Comparison of ENCODE assay signal across 13 mouse cellular contexts in genomic region chr1:39680546-39680945, GRCm38 (mm10). TPM values are rescaled to one million over a fixed set of nuclear protein-coding genes. Genes with fewer than 3 reads are reported as not detected.
DNase-seq lines count a peak whose midpoint lies in the region; ATAC-seq and TF ChIP-seq lines count a peak whose summit lies in the region.
"Had no signal": no experiment of that assay in that cellular context is flagged by ENCODE, and none has a peak within 500 bp of the region (broad histone marks: within the 10 kb centered on the region; RNA-seq: fewer than 3 reads in every experiment).

No protein-coding gene starts in this region.

- no peak overlapping the region for H3K4me3 ChIP-seq in kidney, adult 2 months (ENCODE audit: insufficient read depth, low read depth, low read length)
- no peak overlapping the region for H3K4me3 ChIP-seq in kidney, embryonic 15.5 days (replicated peaks)
- H3K4me3 ChIP-seq: embryonic facial prominence, embryonic 15.5 days; hindbrain, embryonic 15.5 days had no signal

- H3K4me2 ChIP-seq in kidney, embryonic 15.5 days, result no peak overlapping the region
- H3K4me2 ChIP-seq: embryonic facial prominence, embryonic 15.5 days; heart, embryonic 11.5 days; hindbrain, embryonic 15.5 days had no signal

- no peaks in the 10 kb centered on the region for H3K9me3 ChIP-seq in kidney, embryonic 15.5 days (replicated peaks)
- H3K9me3 ChIP-seq: embryonic facial prominence, embryonic 15.5 days; hindbrain, embryonic 15.5 days had no signal

- ATAC-seq in kidney, embryonic 15.5 days (replicated peaks; ENCODE audit: low FRiP score), result no peak

- no peak overlapping the region for H3K9ac ChIP-seq in kidney, embryonic 15.5 days
- H3K9ac ChIP-seq: embryonic facial prominence, embryonic 15.5 days; hindbrain, embryonic 15.5 days had no signal

- H3K36me3 ChIP-seq in kidney, adult 2 months (ENCODE audit: control insufficient read depth, insufficient read depth, low read length), result no peaks in the 10 kb centered on the region
- no peaks in the 10 kb centered on the region for H3K36me3 ChIP-seq in kidney, embryonic 15.5 days
- H3K36me3 ChIP-seq in splenic B cell, adult 2 months (ENCODE audit: control insufficient read depth, insufficient read depth, low read length, poor library complexity, severe bottlenecking), result no peaks in the 10 kb centered on the region
- H3K36me3 ChIP-seq: embryonic facial prominence, embryonic 15.5 days; hindbrain, embryonic 15.5 days had no signal

- WGBS in kidney, adult 2 months, result 80% methylated on average over 6 of the region's 6 CpGs
- 76% methylated on average over 6 of the region's 6 CpGs for WGBS in kidney, embryonic 15.5 days

- no peaks in the 10 kb centered on the region for H3K4me1 ChIP-seq in kidney, adult 2 months (ENCODE audit: control insufficient read depth, insufficient read depth, low read length)
- no peaks in the 10 kb centered on the region for H3K4me1 ChIP-seq in kidney, embryonic 15.5 days
- H3K4me1 ChIP-seq: embryonic facial prominence, embryonic 15.5 days; hindbrain, embryonic 15.5 days had no signal

- no peak overlapping the region for H3K27ac ChIP-seq in kidney, adult 2 months (ENCODE audit: insufficient read depth, low read depth, low read length)
- H3K27ac ChIP-seq in kidney, embryonic 15.5 days, result no peak overlapping the region
- H3K27ac ChIP-seq: embryonic facial prominence, embryonic 15.5 days; hindbrain, embryonic 15.5 days; macrophage had no signal

- H3K27me3 ChIP-seq in kidney, adult 2 months (replicated peaks; ENCODE audit: control insufficient read depth, insufficient read depth, low read length), result no peaks in the 10 kb centered on the region
- H3K27me3 ChIP-seq in kidney, embryonic 15.5 days, result no peaks in the 10 kb centered on the region
- H3K27me3 ChIP-seq in splenic B cell, adult 2 months (ENCODE audit: control insufficient read depth, insufficient read depth, low read length, poor library complexity, severe bottlenecking), result no peaks in the 10 kb centered on the region
- H3K27me3 ChIP-seq: embryonic facial prominence, embryonic 15.5 days; hindbrain, embryonic 15.5 days had no signal

- peak; percentile 59 for TF ChIP-seq CTCF in kidney, adult 2 months (conservative IDR thresholded peaks at IDR 0.05; ENCODE audit: insufficient read depth, insufficient read length, low read depth, low read length)

- TF ChIP-seq POLR2A in kidney, adult 2 months (IDR thresholded peaks at IDR 0.05; ENCODE audit: low read depth, low read length), result no peak

- DNase-seq in kidney, adult 2 months, result no peak
- peak; percentile 37 for DNase-seq in thymus, postnatal 0 days (ENCODE audit: low spot score)
- DNase-seq in thymus, postnatal 4 days, result no peak
- peak; percentile 60 for DNase-seq in R1 (ENCODE audit: low read depth, low spot score)
- peak; percentile 22 for DNase-seq in splenic B cell, adult 2 months (ENCODE audit: low read depth, low spot score)
- DNase-seq in right cerebral cortex, postnatal 36 days (ENCODE audit: low spot score in 2 of 2), result no peak
- no peak for DNase-seq in urinary bladder, postnatal 4 days (ENCODE audit: low spot score in 2 of 2)
- DNase-seq: cerebellum, postnatal 14 days had no signal

RNA-seq across cellular contexts. Expression of gene Creg2, which starts 29.3 kb away (rescaled TPM):
- 0.04 and 0.09 TPM in 2 replicates for polyA plus RNA-seq in kidney, adult 2 months (2012; rRNA removed)
- polyA plus RNA-seq in kidney, embryonic 15.5 days (2015; fragmentation: Nextera tagmentation; extraction: Ambion mirVana), result 0.08 and 0.18 TPM in 2 replicates
- 0.21 and 0.34 TPM in 2 replicates for polyA plus RNA-seq in thymus, postnatal 0 days (2015; fragmentation: Nextera tagmentation; extraction: Ambion mirVana)

RNA-seq across cellular contexts. Expression of gene Rfx8, which starts 40.3 kb away (rescaled TPM):
- not detected in 2 replicates for polyA plus RNA-seq in kidney, adult 2 months (2012; rRNA removed)
- polyA plus RNA-seq in kidney, embryonic 15.5 days (2015; fragmentation: Nextera tagmentation; extraction: Ambion mirVana), result 0.31 and 0.51 TPM in 2 replicates
- 0.12 and 0.31 TPM in 2 replicates for polyA plus RNA-seq in thymus, postnatal 0 days (2015; fragmentation: Nextera tagmentation; extraction: Ambion mirVana)
- polyA plus RNA-seq: macrophage had no signal

Comparison
In these comparisons a context has a peak if more than half of its experiments do, and no peak if none do; other contexts are left out.
1. DNase-seq: peak in thymus, postnatal 0 days (single experiment), R1 (single experiment) and splenic B cell, adult 2 months (single experiment); none in kidney, adult 2 months (single experiment), thymus, postnatal 4 days (single experiment), right cerebral cortex, postnatal 36 days (0 of 2) and urinary bladder, postnatal 4 days (0 of 2).